Comparison of ENCODE assay signal across 8 mouse cellular contexts in the genomic region with DNA sequence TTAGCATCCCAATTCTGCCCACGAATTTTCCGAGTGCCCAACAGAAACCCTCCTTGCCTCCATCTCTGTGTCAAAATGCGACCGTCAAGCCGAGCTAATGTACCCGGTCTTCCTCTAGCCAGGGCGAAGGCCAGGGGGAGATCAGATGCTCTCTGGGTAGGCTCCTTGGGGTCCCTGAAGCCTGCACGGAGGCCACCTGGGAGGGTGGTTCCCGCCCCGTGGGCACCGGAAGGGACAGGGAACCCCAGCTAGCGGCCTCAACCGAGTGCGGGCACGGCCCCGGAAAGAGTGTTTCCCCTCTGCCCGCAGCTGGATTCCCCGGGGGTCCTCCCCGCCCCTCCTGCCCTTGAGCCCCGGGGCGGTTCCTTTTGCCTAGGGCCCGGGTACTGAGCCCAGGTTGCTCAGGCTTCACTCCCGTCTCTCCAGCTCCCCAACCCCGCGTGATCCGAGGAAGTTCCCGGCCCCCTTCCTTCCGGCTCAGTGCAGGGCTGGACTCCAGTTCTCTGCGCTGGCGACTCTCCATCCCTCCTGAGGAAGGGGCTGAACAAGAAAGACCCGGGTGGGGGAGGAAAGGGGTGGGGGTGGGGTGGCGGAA. TPM values are rescaled to one million over a fixed set of nuclear protein-coding genes. Genes with fewer than 3 reads are reported as not detected.
A peak's percentile ranks its signal among the peaks of the same experiment; 100 is the strongest.
DNase-seq lines count a peak whose midpoint lies in the region; ATAC-seq and TF ChIP-seq lines count a peak whose summit lies in the region.

No protein-coding gene starts in this region.

- H3K36me3 ChIP-seq in spleen, adult 2 months (ENCODE audit: control insufficient read depth, insufficient read depth, low read length), result no peaks in the 10 kb centered on the region
- no peaks in the 10 kb centered on the region for H3K36me3 ChIP-seq in hindbrain, embryonic 13.5 days
- no peaks in the 10 kb centered on the region for H3K36me3 ChIP-seq in midbrain, embryonic 13.5 days

- H3K4me1 ChIP-seq in spleen, adult 2 months (ENCODE audit: control insufficient read depth, insufficient read depth, insufficient read length), result peaks cover 16% of the 10 kb centered on the region
- peaks cover 34% of the 10 kb centered on the region for H3K4me1 ChIP-seq in hindbrain, embryonic 13.5 days (replicated peaks)
- peaks cover 32% of the 10 kb centered on the region for H3K4me1 ChIP-seq in midbrain, embryonic 13.5 days (replicated peaks)

- TF ChIP-seq POLR2A in spleen, adult 2 months (IDR thresholded peaks at IDR 0.05; ENCODE audit: low read depth, low read length), result no peak

- peaks cover 23% of the 10 kb centered on the region for H3K27me3 ChIP-seq in spleen, adult 2 months (ENCODE audit: control insufficient read depth, insufficient read depth, low read length)
- peaks cover 88% of the 10 kb centered on the region for H3K27me3 ChIP-seq in hindbrain, embryonic 13.5 days
- peaks cover 78% of the 10 kb centered on the region for H3K27me3 ChIP-seq in midbrain, embryonic 13.5 days

- no peak for TF ChIP-seq CTCF in spleen, adult 2 months (IDR thresholded peaks at IDR 0.05; ENCODE audit: extremely low read depth, insufficient read depth, insufficient read length, insufficient replicate concordance)

- H3K4me3 ChIP-seq in spleen, adult 2 months (ENCODE audit: extremely low read depth, insufficient read depth, insufficient read length), result peak overlapping the region; percentile 10; the same call in 1 of the 2 replicates
- peak overlapping the region; percentile 59 for H3K4me3 ChIP-seq in hindbrain, embryonic 13.5 days
- H3K4me3 ChIP-seq in midbrain, embryonic 13.5 days (replicated peaks), result peak overlapping the region; percentile 62

- H3K27ac ChIP-seq in spleen, adult 2 months (ENCODE audit: insufficient read depth, low read length), result no peak overlapping the region
- no peak overlapping the region for H3K27ac ChIP-seq in hindbrain, embryonic 13.5 days
- H3K27ac ChIP-seq in midbrain, embryonic 13.5 days, result no peak overlapping the region

- H3K4me2 ChIP-seq in hindbrain, embryonic 13.5 days, result peak overlapping the region; percentile 100
- peak overlapping the region; percentile 98 for H3K4me2 ChIP-seq in midbrain, embryonic 13.5 days (replicated peaks)

- DNase-seq in cerebellum, postnatal 10 days, result peak; percentile 45 to 57
- DNase-seq in cerebellum, adult 9-10 months, result no peak
- DNase-seq in spleen, adult 2 months (ENCODE audit: low read depth in 1 of 2, low spot score in 2 of 2), result no peak
- no peak for DNase-seq in spleen, postnatal 4 days (ENCODE audit: low spot score in 2 of 2)
- DNase-seq in c-Kit-positive CD71-positive TER-119-positive erythroid progenitor cells, embryonic 14.5 days (ENCODE audit: low spot score), result no peak
- DNase-seq in right cerebral cortex, postnatal 14 days, result no peak

- 2% methylated on average over 32 of the region's 32 CpGs for WGBS in spleen, adult 2 months
- WGBS in hindbrain, embryonic 13.5 days, result 0% methylated on average over 24 of the region's 32 CpGs
- WGBS in midbrain, embryonic 13.5 days, result 1% methylated on average over 32 of the region's 32 CpGs

- H3K9me3 ChIP-seq in hindbrain, embryonic 13.5 days, result no peaks in the 10 kb centered on the region
- no peaks in the 10 kb centered on the region for H3K9me3 ChIP-seq in midbrain, embryonic 13.5 days

- H3K9ac ChIP-seq in hindbrain, embryonic 13.5 days, result peak overlapping the region; percentile 71
- peak overlapping the region; percentile 66 for H3K9ac ChIP-seq in midbrain, embryonic 13.5 days (replicated peaks)

- peak; percentile 55 for ATAC-seq in hindbrain, embryonic 13.5 days (ENCODE audit: low FRiP score)
- peak; percentile 66 for ATAC-seq in midbrain, embryonic 13.5 days

RNA-seq across cellular contexts. Expression of a gene that starts 1.4 kb away (rescaled TPM):
- 2.8 and 3.5 TPM in 2 replicates for polyA plus RNA-seq in spleen, adult 2 months (2012; rRNA removed)
- 1.3 and 1.4 TPM in 2 replicates for polyA plus RNA-seq in hindbrain, embryonic 13.5 days (2015; fragmentation: Nextera tagmentation; extraction: Ambion mirVana)
- 1.3 and 2.5 TPM in 2 replicates for polyA plus RNA-seq in midbrain, embryonic 13.5 days (2015; fragmentation: Nextera tagmentation; extraction: Ambion mirVana)

RNA-seq across cellular contexts. Expression of a gene that starts 57.6 kb away (rescaled TPM):
- 14.9 and 22.5 TPM in 2 replicates for polyA plus RNA-seq in spleen, adult 2 months (2012; rRNA removed)
- 24.8 and 30.7 TPM in 2 replicates for polyA plus RNA-seq in hindbrain, embryonic 13.5 days (2015; fragmentation: Nextera tagmentation; extraction: Ambion mirVana)
- 24.8 and 26.4 TPM in 2 replicates for polyA plus RNA-seq in midbrain, embryonic 13.5 days (2015; fragmentation: Nextera tagmentation; extraction: Ambion mirVana)

Comparison
In these comparisons a context has a peak if more than half of its experiments do, and no peak if none do; other contexts are left out.
1. DNase-seq: peak in cerebellum, postnatal 10 days (2 of 2); none in cerebellum, adult 9-10 months (single experiment), spleen, adult 2 months (0 of 2), spleen, postnatal 4 days (0 of 2), c-Kit-positive CD71-positive TER-119-positive erythroid progenitor cells, embryonic 14.5 days (single experiment) and right cerebral cortex, postnatal 14 days (single experiment).
2. H3K4me3 ChIP-seq: peak in every context shown above with its lines; median percentile 62 in midbrain, embryonic 13.5 days; 59 in hindbrain, embryonic 13.5 days; 10 in spleen, adult 2 months.